Mouse (Mus musculus): ENCODE measurements around the gene Fbxl2. TPM values are rescaled to one million over a fixed set of nuclear protein-coding genes. Genes with fewer than 3 reads are reported as not detected.

Gene Fbxl2
- polyA plus RNA-seq, 1 experiment from 2014 or later = 2.7 TPM

GRCm38 (mm10) chr9:113943372-113943771, 102.6 kb downstream of the Fbxl2 start:
- no peak overlapping the region for H3K4me2 ChIP-seq (ENCODE audit: low read length)
- ATAC-seq (ENCODE audit: insufficient number of reproducible peaks, insufficient read depth, low FRiP score, low read depth) = no peak
- peaks cover 37% of the 10 kb centered on the region for H3K36me3 ChIP-seq (ENCODE audit: control insufficient read depth, insufficient read depth, low read length)
- H3K27me3 ChIP-seq (ENCODE audit: control insufficient read depth, insufficient read depth, low read length) = no peaks in the 10 kb centered on the region
- 79% methylated on average over 1 of the region's 1 CpGs for WGBS
- H3K9ac ChIP-seq (ENCODE audit: low read length) = no peak overlapping the region
- no peak overlapping the region for H3K4me3 ChIP-seq (ENCODE audit: control insufficient read depth in 1 of 2, insufficient read depth in 1 of 2, low read depth in 1 of 2, low read length in 2 of 2)
- H3K4me1 ChIP-seq (ENCODE audit: control insufficient read depth in 2 of 2, insufficient read depth in 2 of 2, low read length in 2 of 2) = 0 out of 4 replicates have a peak, but pooled peaks cover 0 to 3% of the 10 kb centered on the region in 2 experiments
- H3K9me3 ChIP-seq (ENCODE audit: control insufficient read depth, low read length) = no peaks in the 10 kb centered on the region
- no peak overlapping the region for H3K27ac ChIP-seq (replicated peaks in 1 of 2; ENCODE audit: control insufficient read depth in 1 of 2, insufficient read depth in 1 of 2, low read depth in 2 of 2, low read length in 2 of 2)

GRCm38 (mm10) chr9:113941103-113941805, 104.7 kb downstream of the Fbxl2 start:
- Histone ChIP-seq H3K36me3 (ENCODE audit: control insufficient read depth, insufficient read depth, low read length) (peaks cover 16% of the 10 kb centered on the region), H3K9me3 (ENCODE audit: control insufficient read depth, low read length) (no peaks in the 10 kb centered on the region), H3K4me2 (ENCODE audit: low read length) (no peak overlapping the region), H3K4me3 (ENCODE audit: control insufficient read depth in 1 of 2, insufficient read depth in 1 of 2, low read depth in 1 of 2, low read length in 2 of 2) (no peak overlapping the region), H3K4me1 (ENCODE audit: control insufficient read depth in 2 of 2, insufficient read depth in 2 of 2, low read length in 2 of 2) (peaks cover 0 to 5% of the 10 kb centered on the region in 2 experiments; a peak in 2 of 4 replicates), H3K9ac (ENCODE audit: low read length) (no peak overlapping the region), H3K27me3 (ENCODE audit: control insufficient read depth, insufficient read depth, low read length) (no peaks in the 10 kb centered on the region), H3K27ac (replicated peaks in 1 of 2; ENCODE audit: control insufficient read depth in 1 of 2, insufficient read depth in 1 of 2, low read depth in 2 of 2, low read length in 2 of 2) (no peak overlapping the region)
- WGBS = 92% methylated on average over 3 of the region's 3 CpGs
- ATAC-seq (ENCODE audit: insufficient number of reproducible peaks, insufficient read depth, low FRiP score, low read depth) = no peak

DNA sequence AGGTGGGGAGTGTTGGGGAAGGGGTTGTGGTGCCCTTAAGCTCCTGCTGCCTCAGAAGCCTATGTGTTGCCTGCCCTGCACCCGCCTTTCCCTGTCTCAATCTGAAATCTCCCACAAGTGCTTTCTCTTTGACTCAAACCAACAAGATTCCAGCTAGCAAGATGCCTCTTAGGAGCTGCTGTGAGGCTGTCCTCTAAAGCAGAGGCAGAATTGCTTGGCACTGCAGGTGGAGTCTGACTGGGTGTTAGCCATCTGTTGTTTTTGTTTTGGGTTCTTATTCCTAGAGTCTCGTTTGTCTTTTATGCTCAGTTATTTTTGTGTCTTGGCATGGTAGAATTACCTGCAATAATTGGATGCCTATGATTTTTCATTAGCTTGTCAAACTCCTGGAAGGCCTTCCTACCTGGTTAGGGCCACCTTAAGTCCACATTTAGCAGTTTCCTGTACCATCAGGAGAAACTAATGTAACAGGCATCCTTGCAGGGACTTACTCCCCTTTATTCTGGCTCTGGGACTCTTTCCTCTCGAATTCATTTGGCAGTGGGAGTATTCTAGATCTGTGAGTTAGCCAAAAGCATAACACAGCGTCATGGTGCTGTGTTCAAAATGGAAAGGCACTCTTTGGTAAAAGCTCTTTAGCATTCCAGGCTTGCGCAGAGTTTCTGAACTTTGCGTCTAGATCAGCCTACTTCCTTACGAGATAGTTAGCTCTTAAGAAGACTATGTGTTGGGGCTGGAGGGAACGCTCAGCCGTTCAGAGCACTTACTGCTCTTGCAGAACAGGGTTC, 106.7 kb downstream of the Fbxl2 start:
- no peaks in the 10 kb centered on the region for H3K27me3 ChIP-seq (ENCODE audit: control insufficient read depth, insufficient read depth, low read length)
- WGBS = 77% methylated on average over 9 of the region's 9 CpGs
- no peak overlapping the region for H3K4me2 ChIP-seq (ENCODE audit: low read length)
- H3K9ac ChIP-seq (ENCODE audit: low read length) = no peak overlapping the region
- H3K27ac ChIP-seq (replicated peaks in 1 of 2; ENCODE audit: control insufficient read depth in 1 of 2, insufficient read depth in 1 of 2, low read depth in 2 of 2, low read length in 2 of 2) = no peak overlapping the region
- H3K4me3 ChIP-seq (ENCODE audit: control insufficient read depth in 1 of 2, insufficient read depth in 1 of 2, low read depth in 1 of 2, low read length in 2 of 2) = no peak overlapping the region
- no peaks in the 10 kb centered on the region for H3K9me3 ChIP-seq (ENCODE audit: control insufficient read depth, low read length)
- H3K4me1 ChIP-seq (ENCODE audit: control insufficient read depth in 2 of 2, insufficient read depth in 2 of 2, low read length in 2 of 2) = peaks cover 2 to 17% of the 10 kb centered on the region in 2 experiments; a peak in 3 of 4 replicates
- no peaks in the 10 kb centered on the region for H3K36me3 ChIP-seq (ENCODE audit: control insufficient read depth, insufficient read depth, low read length)
- ATAC-seq (ENCODE audit: insufficient number of reproducible peaks, insufficient read depth, low FRiP score, low read depth) = no peak

GRCm38 (mm10) chr9:113935638-113936037, 110.4 kb downstream of the Fbxl2 start:
- Histone ChIP-seq H3K4me1 (ENCODE audit: control insufficient read depth in 2 of 2, insufficient read depth in 2 of 2, low read length in 2 of 2) (peaks cover 7 to 30% of the 10 kb centered on the region in 2 experiments), H3K9me3 (ENCODE audit: control insufficient read depth, low read length) (no peaks in the 10 kb centered on the region), H3K36me3 (ENCODE audit: control insufficient read depth, insufficient read depth, low read length) (no peaks in the 10 kb centered on the region), H3K27ac (replicated peaks in 1 of 2; ENCODE audit: control insufficient read depth in 1 of 2, insufficient read depth in 1 of 2, low read depth in 2 of 2, low read length in 2 of 2) (no peak overlapping the region), H3K9ac (ENCODE audit: low read length) (no peak overlapping the region), H3K4me3 (ENCODE audit: control insufficient read depth in 1 of 2, insufficient read depth in 1 of 2, low read depth in 1 of 2, low read length in 2 of 2) (no peak overlapping the region), H3K27me3 (ENCODE audit: control insufficient read depth, insufficient read depth, low read length) (no peaks in the 10 kb centered on the region), H3K4me2 (ENCODE audit: low read length) (no peak overlapping the region)
- WGBS = 60% methylated on average over 5 of the region's 5 CpGs
- no peak for ATAC-seq (ENCODE audit: insufficient number of reproducible peaks, insufficient read depth, low FRiP score, low read depth)

- 22% methylated on average over 11 of the region's 11 CpGs for WGBS
- no peaks in the 10 kb centered on the region for H3K9me3 ChIP-seq (ENCODE audit: control insufficient read depth, low read length)
- peaks cover 7 to 30% of the 10 kb centered on the region in 2 experiments for H3K4me1 ChIP-seq (ENCODE audit: control insufficient read depth in 2 of 2, insufficient read depth in 2 of 2, low read length in 2 of 2)
These were observed 113.5 kb downstream of the Fbxl2 start for GRCm38 (mm10) chr9:113932501-113932900.

GRCm38 (mm10) chr9:113932100-113932470, 113.9 kb downstream of the Fbxl2 start:
- Histone ChIP-seq H3K27me3 (ENCODE audit: control insufficient read depth, insufficient read depth, low read length) (no peaks in the 10 kb centered on the region), H3K4me3 (ENCODE audit: control insufficient read depth in 1 of 2, insufficient read depth in 1 of 2, low read depth in 1 of 2, low read length in 2 of 2) (peak overlapping the region; percentile 89 to 99), H3K9me3 (ENCODE audit: control insufficient read depth, low read length) (no peaks in the 10 kb centered on the region), H3K9ac (ENCODE audit: low read length) (peak overlapping the region; percentile 91), H3K4me1 (ENCODE audit: control insufficient read depth in 2 of 2, insufficient read depth in 2 of 2, low read length in 2 of 2) (peaks cover 7 to 30% of the 10 kb centered on the region in 2 experiments), H3K27ac (replicated peaks in 1 of 2; ENCODE audit: control insufficient read depth in 1 of 2, insufficient read depth in 1 of 2, low read depth in 2 of 2, low read length in 2 of 2) (peak overlapping the region; percentile 82 to 85), H3K36me3 (ENCODE audit: control insufficient read depth, insufficient read depth, low read length) (no peaks in the 10 kb centered on the region), H3K4me2 (ENCODE audit: low read length) (peak overlapping the region; percentile 74)
- no peak for ATAC-seq (ENCODE audit: insufficient number of reproducible peaks, insufficient read depth, low FRiP score, low read depth)
- 2% methylated on average over 8 of the region's 8 CpGs for WGBS

More at GRCm38 (mm10) chr9:113932501-113932900, 113.5 kb downstream of the Fbxl2 start:
- H3K36me3 ChIP-seq (ENCODE audit: control insufficient read depth, insufficient read depth, low read length) = no peaks in the 10 kb centered on the region
- peak overlapping the region; percentile 89 to 99 for H3K4me3 ChIP-seq (ENCODE audit: control insufficient read depth in 1 of 2, insufficient read depth in 1 of 2, low read depth in 1 of 2, low read length in 2 of 2)
- peak overlapping the region; percentile 91 for H3K9ac ChIP-seq (ENCODE audit: low read length)
- ATAC-seq (ENCODE audit: insufficient number of reproducible peaks, insufficient read depth, low FRiP score, low read depth) = no peak
- peak overlapping the region; percentile 82 to 85 for H3K27ac ChIP-seq (replicated peaks in 1 of 2; ENCODE audit: control insufficient read depth in 1 of 2, insufficient read depth in 1 of 2, low read depth in 2 of 2, low read length in 2 of 2)
- no peaks in the 10 kb centered on the region for H3K27me3 ChIP-seq (ENCODE audit: control insufficient read depth, insufficient read depth, low read length)
- peak overlapping the region; percentile 74 for H3K4me2 ChIP-seq (ENCODE audit: low read length)

DNA sequence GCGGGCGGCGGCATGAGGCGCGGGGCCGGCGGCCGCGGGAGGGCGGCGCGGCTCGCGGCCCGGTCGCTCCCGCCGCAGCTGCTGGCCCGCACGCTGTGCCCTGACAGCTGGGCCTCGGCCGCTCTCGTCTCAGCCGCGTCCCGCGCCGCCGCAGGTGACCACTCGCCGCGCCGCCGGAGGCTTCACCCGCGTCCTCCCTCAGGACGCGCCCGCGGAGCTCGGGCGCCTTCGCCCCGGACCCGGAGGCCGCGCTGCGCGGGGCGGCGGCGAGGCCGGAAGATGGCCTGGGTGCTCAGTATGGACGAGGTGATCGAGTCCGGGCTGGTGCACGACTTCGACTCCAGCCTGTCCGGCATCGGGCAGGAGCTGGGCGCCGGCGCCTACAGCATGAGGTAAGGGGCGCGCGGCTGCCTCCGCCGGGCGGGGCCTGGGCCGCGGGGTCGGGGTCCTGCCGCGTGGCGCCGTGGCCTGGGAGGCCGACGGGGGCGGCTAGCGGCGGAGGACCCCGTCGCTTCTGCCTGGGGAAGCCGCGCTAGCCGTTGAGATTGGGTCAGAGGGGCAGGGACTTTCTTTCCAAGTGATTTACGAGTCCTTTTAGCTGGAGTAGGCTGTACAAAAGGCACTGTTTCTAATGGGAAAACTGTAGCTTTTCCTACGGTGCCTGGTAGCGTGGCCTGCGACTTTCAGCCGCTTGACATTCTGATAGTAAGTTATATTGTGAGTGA, 114.5 kb downstream of the Fbxl2 start:
- no peaks in the 10 kb centered on the region for H3K9me3 ChIP-seq (ENCODE audit: control insufficient read depth, low read length)
- H3K9ac ChIP-seq (ENCODE audit: low read length) = peak overlapping the region; percentile 91
- H3K4me1 ChIP-seq (ENCODE audit: control insufficient read depth in 2 of 2, insufficient read depth in 2 of 2, low read length in 2 of 2) = peaks cover 7 to 30% of the 10 kb centered on the region in 2 experiments
- WGBS = 1% methylated on average over 51 of the region's 91 CpGs
- H3K27ac ChIP-seq (replicated peaks in 1 of 2; ENCODE audit: control insufficient read depth in 1 of 2, insufficient read depth in 1 of 2, low read depth in 2 of 2, low read length in 2 of 2) = peak overlapping the region; percentile 82 to 85
- H3K36me3 ChIP-seq (ENCODE audit: control insufficient read depth, insufficient read depth, low read length) = no peaks in the 10 kb centered on the region
- H3K27me3 ChIP-seq (ENCODE audit: control insufficient read depth, insufficient read depth, low read length) = no peaks in the 10 kb centered on the region
- peak; percentile 19 for ATAC-seq (ENCODE audit: insufficient number of reproducible peaks, insufficient read depth, low FRiP score, low read depth)
- H3K4me2 ChIP-seq (ENCODE audit: low read length) = peak overlapping the region; percentile 74
- peak overlapping the region; percentile 89 to 99 for H3K4me3 ChIP-seq (ENCODE audit: control insufficient read depth in 1 of 2, insufficient read depth in 1 of 2, low read depth in 1 of 2, low read length in 2 of 2)
